Mouse (Mus musculus): ENCODE results near the gene 5330417C22Rik. TPM values are rescaled to one million over a fixed set of nuclear protein-coding genes. Genes with fewer than 3 reads are reported as not detected.
"Not testable (repeated sequence)": the region's sequence is repeated elsewhere in the genome, so short reads cannot be mapped to it uniquely, and the experiment has no call there.

The 5330417C22Rik gene
- total and polyA plus RNA-seq, 3 experiments = 0.07 to 1.8 TPM; not detected in 1

DNA sequence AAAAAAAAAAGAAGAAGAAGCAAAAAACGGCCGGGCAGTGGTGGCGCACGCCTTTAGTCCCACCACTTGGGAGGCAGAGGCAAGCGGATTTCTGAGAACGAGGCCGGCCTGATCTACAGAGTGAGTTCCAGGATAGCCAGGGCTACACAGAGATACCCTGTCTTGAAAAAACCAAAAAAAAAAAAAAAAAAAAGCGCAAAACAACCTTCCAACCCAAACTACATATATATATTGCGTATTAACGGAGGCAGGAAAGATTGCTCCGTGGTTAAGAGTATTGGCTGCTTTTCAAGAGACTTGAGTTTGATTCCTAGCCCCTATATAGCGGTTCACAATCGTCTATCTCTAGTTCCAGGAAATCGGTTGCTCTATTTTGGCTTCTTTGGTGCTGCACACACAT lies 34.5 kb upstream of the 5330417C22Rik start:
- no peak overlapping the region for H3K9ac ChIP-seq (ENCODE audit: low read depth, low read length)
- intact Hi-C loops (cut with DNase I) = loop anchor here (1.0 to 2.0 kb wide), 3 partner anchors 8 to 82 kb away; partner anchors contain the start of genes Clcc1 and Wdr47
- H3K4me1 ChIP-seq (ENCODE audit: control insufficient read depth, insufficient read depth, low read length) = peaks cover 3% of the 10 kb centered on the region

DNA sequence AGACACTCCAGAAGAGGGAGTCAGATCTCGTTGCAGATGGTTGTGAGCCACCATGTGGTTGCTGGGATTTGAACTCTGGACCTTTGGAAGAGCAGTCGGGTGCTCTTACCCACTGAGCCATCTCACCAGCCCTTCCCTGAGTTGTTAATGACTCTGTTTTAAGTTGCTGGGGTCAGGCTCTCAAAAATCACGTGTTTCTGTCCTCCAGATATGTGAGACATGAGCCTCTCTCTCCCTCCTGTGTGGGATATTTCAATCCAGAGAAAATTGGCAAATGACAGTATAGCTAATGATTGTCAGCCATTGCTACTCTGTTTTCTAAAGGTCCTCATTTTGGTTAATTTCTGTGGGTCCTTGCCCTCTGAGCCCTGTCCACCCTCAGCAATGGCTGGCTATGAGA lies 33.3 kb upstream of the 5330417C22Rik start:
- intact Hi-C loops (cut with DNase I) = loop anchor here (2.0 to 10.0 kb wide), 4 partner anchors 21 to 345 kb away; partner anchors contain the start of genes Clcc1, Prpf38b and Wdr47
- 42% methylated on average over 3 of the region's 3 CpGs for WGBS
- H3K36me3 ChIP-seq (ENCODE audit: control insufficient read depth, insufficient read depth, low read length); DNase-seq; H3K9ac ChIP-seq (ENCODE audit: low read depth, low read length); H3K4me3 ChIP-seq; H3K79me2 ChIP-seq (replicated peaks; ENCODE audit: control insufficient read depth, insufficient read depth, low read length); H3K27me3 ChIP-seq (ENCODE audit: control insufficient read depth, insufficient read depth, low read length); H3K4me1 ChIP-seq (ENCODE audit: control insufficient read depth, insufficient read depth, low read length); H3K27ac ChIP-seq: not testable (repeated sequence)

More for the DNA sequence above, 34.5 kb upstream of the 5330417C22Rik start:
- no peaks in the 10 kb centered on the region for H3K79me2 ChIP-seq (replicated peaks; ENCODE audit: control insufficient read depth, insufficient read depth, low read length)
- H3K27me3 ChIP-seq (ENCODE audit: control insufficient read depth, insufficient read depth, low read length) = no peaks in the 10 kb centered on the region
- H3K4me3 ChIP-seq = peak overlapping the region; percentile 80
- DNase-seq = no peak
- WGBS = 84% methylated on average over 14 of the region's 14 CpGs
- no peaks in the 10 kb centered on the region for H3K36me3 ChIP-seq (ENCODE audit: control insufficient read depth, insufficient read depth, low read length)
- TF ChIP-seq EP300 (IDR thresholded peaks at IDR 0.05; ENCODE audit: insufficient read depth, low read depth, low read length) = no peak
- no peak for TF ChIP-seq CTCF (IDR thresholded peaks at IDR 0.05)
- no peak for TF ChIP-seq POLR2A (IDR thresholded peaks at IDR 0.05; ENCODE audit: insufficient read depth, low read depth, low read length)
- no peak overlapping the region; the same call in 1 of the 2 replicates for H3K27ac ChIP-seq

DNA sequence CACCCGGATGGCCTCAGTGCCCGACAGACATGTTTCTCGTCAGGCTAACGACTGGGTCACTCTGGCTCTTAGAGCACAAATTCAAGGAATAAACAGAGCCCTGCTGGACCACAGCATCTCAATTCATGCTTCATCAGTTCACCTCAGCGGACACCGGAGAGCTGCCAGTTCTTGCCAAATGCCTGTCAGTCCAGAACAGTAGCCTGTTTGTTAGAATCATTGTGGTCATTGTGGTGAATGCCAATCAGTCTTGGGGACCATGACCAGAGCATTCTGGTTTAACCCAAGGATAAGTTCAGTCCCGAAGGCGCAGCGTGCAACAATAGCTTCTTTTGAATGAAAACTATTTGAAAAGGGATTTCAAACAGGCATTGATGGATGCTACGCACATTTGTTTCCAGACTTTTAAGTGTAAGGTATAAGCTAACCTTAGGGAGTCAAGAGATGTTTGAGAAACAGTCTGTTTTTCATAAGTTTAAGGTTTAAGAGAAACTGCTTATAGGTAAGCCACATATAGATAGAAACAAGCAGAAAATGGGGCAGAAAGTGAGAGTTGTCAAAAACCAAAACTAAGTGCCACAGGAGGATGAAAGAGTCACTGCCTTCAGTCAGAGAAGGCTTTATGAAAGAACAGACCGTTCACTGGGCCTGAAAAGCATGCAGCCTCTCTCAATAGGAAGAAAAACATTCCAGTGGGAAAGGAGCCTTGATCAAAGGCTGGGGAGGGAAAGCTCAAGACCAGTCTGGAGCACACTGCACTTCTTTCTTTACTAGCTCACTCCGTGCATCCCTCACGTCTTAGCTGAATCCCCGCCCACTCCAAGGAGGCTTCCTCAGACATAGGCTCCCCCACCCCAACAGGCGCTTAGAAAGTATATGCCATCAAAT lies 31.9 kb upstream of the 5330417C22Rik start:
- Histone ChIP-seq H3K4me1 (ENCODE audit: control insufficient read depth, insufficient read depth, low read length) (peaks cover 3% of the 10 kb centered on the region), H3K4me3 (no peak overlapping the region), H3K9ac (ENCODE audit: low read depth, low read length) (no peak overlapping the region), H3K27ac (no peak overlapping the region), H3K27me3 (ENCODE audit: control insufficient read depth, insufficient read depth, low read length) (no peaks in the 10 kb centered on the region), H3K79me2 (replicated peaks; ENCODE audit: control insufficient read depth, insufficient read depth, low read length) (no peaks in the 10 kb centered on the region), H3K36me3 (ENCODE audit: control insufficient read depth, insufficient read depth, low read length) (no peaks in the 10 kb centered on the region)
- intact Hi-C loops (cut with DNase I) = loop anchor here (10.0 kb wide), 2 partner anchors 267 to 347 kb away; partner anchors contain the start of gene Prpf38b
- no peak for DNase-seq
- 61% methylated on average over 15 of the region's 15 CpGs for WGBS
- TF ChIP-seq EP300 (IDR thresholded peaks at IDR 0.05; ENCODE audit: insufficient read depth, low read depth, low read length) = no peak
- TF ChIP-seq POLR2A (IDR thresholded peaks at IDR 0.05; ENCODE audit: insufficient read depth, low read depth, low read length) = no peak
- TF ChIP-seq CTCF (IDR thresholded peaks at IDR 0.05) = no peak

DNA sequence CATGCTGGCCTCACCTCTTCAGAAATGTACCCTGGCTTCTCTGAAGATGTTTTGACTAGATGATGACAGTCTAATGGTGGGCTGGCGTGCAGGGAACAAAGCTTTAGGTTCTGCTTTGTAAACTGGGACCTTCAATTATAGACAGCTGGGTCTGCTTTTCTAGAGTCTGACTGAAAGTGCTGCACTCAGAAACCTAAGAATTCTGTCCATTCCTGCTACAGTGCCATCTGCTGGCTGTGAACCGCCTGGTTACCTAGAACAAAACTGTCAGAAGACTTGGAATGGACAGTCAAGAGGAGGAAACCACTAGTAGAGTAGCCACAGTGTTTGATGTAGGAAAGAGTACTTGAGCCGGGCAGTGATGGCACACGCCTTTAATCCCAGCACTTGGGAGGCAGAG lies 27.0 kb upstream of the 5330417C22Rik start:
- Histone ChIP-seq H3K4me1 (ENCODE audit: control insufficient read depth, insufficient read depth, low read length) (peaks cover 3% of the 10 kb centered on the region), H3K4me3 (peak overlapping the region; percentile 97), H3K9ac (ENCODE audit: low read depth, low read length) (peak overlapping the region; percentile 63), H3K27me3 (ENCODE audit: control insufficient read depth, insufficient read depth, low read length) (no peaks in the 10 kb centered on the region), H3K27ac (peak overlapping the region; percentile 99), H3K36me3 (ENCODE audit: control insufficient read depth, insufficient read depth, low read length) (peaks cover 3% of the 10 kb centered on the region), H3K79me2 (replicated peaks; ENCODE audit: control insufficient read depth, insufficient read depth, low read length) (no peaks in the 10 kb centered on the region; the same call in 1 of the 2 replicates)
- intact Hi-C loops (cut with DNase I) = loop anchor here (1.0 to 10.0 kb wide), 6 partner anchors 8 to 351 kb away; partner anchors contain the start of genes Atxn7l2, Prpf38b, Sars and Taf13
- peak; percentile 82 to 83 for DNase-seq
- 1% methylated on average over 4 of the region's 4 CpGs for WGBS
- peak; percentile 86 for TF ChIP-seq CTCF (IDR thresholded peaks at IDR 0.05)
- TF ChIP-seq EP300 (IDR thresholded peaks at IDR 0.05; ENCODE audit: insufficient read depth, low read depth, low read length) = no peak
- TF ChIP-seq POLR2A (IDR thresholded peaks at IDR 0.05; ENCODE audit: insufficient read depth, low read depth, low read length) = peak; percentile 58

DNA sequence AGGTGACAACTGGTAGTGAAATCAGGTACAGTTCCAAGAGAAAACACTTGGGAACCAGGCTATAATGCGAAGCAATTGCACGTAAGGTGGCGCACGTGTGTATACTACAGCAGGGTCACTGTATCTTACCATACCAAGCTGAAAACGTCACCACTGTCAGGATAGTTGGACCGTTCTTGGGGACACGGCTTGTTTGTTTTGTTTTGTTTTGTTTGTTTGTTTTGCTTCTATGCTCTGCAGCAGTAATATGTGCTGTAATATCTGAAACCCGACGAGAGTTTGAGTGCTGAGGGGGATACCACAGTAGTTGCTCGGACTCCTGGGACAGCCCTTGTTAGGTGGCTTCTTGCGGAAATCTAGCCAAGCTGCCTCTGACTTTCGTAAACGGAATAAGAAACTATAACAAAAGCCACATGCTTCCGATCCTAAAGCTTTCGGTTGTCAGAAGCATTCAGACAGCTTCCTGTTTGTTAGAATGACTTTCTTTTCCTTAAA lies 26.5 kb upstream of the 5330417C22Rik start:
- peaks cover 3% of the 10 kb centered on the region for H3K36me3 ChIP-seq (ENCODE audit: control insufficient read depth, insufficient read depth, low read length)
- peak overlapping the region; percentile 97 for H3K4me3 ChIP-seq
- WGBS = under 1% methylated on average over 15 of the region's 15 CpGs
- H3K9ac ChIP-seq (ENCODE audit: low read depth, low read length) = peak overlapping the region; percentile 63
- H3K27ac ChIP-seq = peak overlapping the region; percentile 99
- H3K4me1 ChIP-seq (ENCODE audit: control insufficient read depth, insufficient read depth, low read length) = peaks cover 3% of the 10 kb centered on the region
- no peaks in the 10 kb centered on the region for H3K27me3 ChIP-seq (ENCODE audit: control insufficient read depth, insufficient read depth, low read length)
- DNase-seq = peak; percentile 31 to 38
- intact Hi-C loops (cut with DNase I) = loop anchor here (1.0 to 10.0 kb wide), 7 partner anchors 8 to 352 kb away; partner anchors contain the start of genes Atxn7l2, Prpf38b, Sars and Taf13
- no peak for TF ChIP-seq CTCF (IDR thresholded peaks at IDR 0.05)
- no peak for TF ChIP-seq EP300 (IDR thresholded peaks at IDR 0.05; ENCODE audit: insufficient read depth, low read depth, low read length)
- H3K79me2 ChIP-seq (replicated peaks; ENCODE audit: control insufficient read depth, insufficient read depth, low read length) = no peaks in the 10 kb centered on the region; the same call in 1 of the 2 replicates
